Mouse (Mus musculus): ENCODE measurements around the gene Nxn. TPM values are rescaled to one million over a fixed set of nuclear protein-coding genes. Genes with fewer than 3 reads are reported as not detected.

Nxn gene
- polyA plus RNA-seq, 1 experiment: 135 TPM

DNA sequence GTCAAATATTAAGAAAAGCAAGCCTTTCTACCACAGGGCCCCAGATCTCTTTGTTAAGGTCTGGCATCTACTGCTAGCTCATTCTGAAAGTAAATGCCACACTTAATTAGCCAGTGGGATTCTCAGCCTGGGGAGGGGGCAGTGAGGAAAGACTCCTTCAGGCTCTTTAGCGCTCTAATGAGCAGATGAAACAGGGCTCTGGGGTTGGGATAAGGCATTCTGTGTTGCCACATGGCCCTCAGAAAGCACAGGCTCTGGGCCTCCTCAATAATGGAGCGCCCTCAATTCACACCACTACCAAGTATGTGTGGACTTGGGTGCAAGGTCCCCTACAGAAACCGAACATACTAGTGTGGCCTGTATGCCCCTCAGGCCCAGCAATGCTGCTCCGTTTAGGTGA is 13.9 kb downstream of the Nxn start:
- Histone ChIP-seq H3K4me3 (ENCODE audit: insufficient read depth, low read length) (no peak overlapping the region), H3K4me1 (ENCODE audit: control insufficient read depth, insufficient read depth, low read length) (0 out of 2 replicates have a peak, but pooled peaks cover 5% of the 10 kb centered on the region)
- TF ChIP-seq POLR2A (IDR thresholded peaks at IDR 0.05; ENCODE audit: low read depth, low read length) (no peak), CTCF (IDR thresholded peaks at IDR 0.05; ENCODE audit: borderline replicate concordance, insufficient read depth, low read length) (no peak)

DNA sequence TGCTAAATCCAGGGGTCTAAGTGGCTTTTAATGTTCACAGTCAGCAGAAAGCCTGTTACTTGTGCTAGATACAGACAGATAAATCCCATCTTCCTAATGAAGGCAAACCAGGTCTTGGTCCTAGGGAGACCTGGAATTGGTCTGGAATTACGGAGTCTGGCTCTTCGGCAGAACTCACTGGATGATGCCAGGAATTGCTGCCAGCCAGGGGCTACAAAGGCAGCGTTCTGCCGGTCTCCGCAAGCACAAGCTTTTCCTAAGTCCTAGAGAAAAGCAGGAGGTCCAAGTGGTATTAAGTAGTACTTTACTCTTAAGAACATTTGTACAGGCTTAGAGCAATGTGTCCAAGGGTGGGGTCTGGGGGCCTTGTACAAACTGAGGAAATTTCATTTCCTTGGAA is 14.6 kb downstream of the Nxn start:
- Histone ChIP-seq H3K27ac (ENCODE audit: insufficient read depth, low read length) (no peak overlapping the region; the same call in 1 of the 2 replicates), H3K4me3 (ENCODE audit: insufficient read depth, low read length) (no peak overlapping the region), H3K4me1 (ENCODE audit: control insufficient read depth, insufficient read depth, low read length) (0 out of 2 replicates have a peak, but pooled peaks cover 5% of the 10 kb centered on the region)
- TF ChIP-seq CTCF (IDR thresholded peaks at IDR 0.05; ENCODE audit: borderline replicate concordance, insufficient read depth, low read length) (no peak), POLR2A (IDR thresholded peaks at IDR 0.05; ENCODE audit: low read depth, low read length) (no peak)

More for the DNA sequence above, 13.9 kb downstream of the Nxn start:
- H3K27ac ChIP-seq (ENCODE audit: insufficient read depth, low read length): no peak overlapping the region

DNA sequence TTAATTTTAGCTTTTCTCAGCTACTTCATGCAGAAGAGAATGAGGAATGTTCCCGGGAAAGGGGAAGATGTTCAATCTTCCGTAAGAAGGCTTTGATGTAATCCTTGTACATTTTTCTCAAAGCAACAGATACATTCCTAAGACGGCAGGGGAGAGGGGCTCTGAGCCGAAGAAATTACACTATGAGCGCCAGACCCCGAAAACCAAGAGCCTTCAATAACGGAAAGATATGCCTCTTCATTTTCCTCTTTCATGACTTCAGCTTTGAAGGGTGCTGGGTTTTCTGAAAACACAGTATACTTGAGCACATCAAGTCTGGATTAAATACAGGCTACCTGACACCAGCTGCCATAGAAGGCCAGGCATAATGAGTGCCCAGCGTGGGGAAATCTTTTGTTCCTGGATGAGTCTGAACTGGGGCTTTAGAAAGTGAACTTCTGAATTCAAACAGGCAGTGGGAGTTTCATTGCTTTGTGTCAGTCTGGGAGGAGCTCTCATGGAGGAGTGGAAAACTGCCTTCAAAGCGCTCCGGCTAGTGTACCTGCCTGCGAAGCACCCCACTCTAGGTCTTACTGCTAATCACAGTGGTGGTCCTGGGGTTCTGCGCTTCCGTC is 16.1 kb downstream of the Nxn start:
- 0 out of 2 replicates have a peak, but pooled peaks cover 5% of the 10 kb centered on the region for H3K4me1 ChIP-seq (ENCODE audit: control insufficient read depth, insufficient read depth, low read length)
- H3K4me3 ChIP-seq (ENCODE audit: insufficient read depth, low read length): no peak overlapping the region
- H3K27ac ChIP-seq (ENCODE audit: insufficient read depth, low read length): no peak overlapping the region
- TF ChIP-seq CTCF (IDR thresholded peaks at IDR 0.05; ENCODE audit: borderline replicate concordance, insufficient read depth, low read length): no peak
- TF ChIP-seq POLR2A (IDR thresholded peaks at IDR 0.05; ENCODE audit: low read depth, low read length): no peak

DNA sequence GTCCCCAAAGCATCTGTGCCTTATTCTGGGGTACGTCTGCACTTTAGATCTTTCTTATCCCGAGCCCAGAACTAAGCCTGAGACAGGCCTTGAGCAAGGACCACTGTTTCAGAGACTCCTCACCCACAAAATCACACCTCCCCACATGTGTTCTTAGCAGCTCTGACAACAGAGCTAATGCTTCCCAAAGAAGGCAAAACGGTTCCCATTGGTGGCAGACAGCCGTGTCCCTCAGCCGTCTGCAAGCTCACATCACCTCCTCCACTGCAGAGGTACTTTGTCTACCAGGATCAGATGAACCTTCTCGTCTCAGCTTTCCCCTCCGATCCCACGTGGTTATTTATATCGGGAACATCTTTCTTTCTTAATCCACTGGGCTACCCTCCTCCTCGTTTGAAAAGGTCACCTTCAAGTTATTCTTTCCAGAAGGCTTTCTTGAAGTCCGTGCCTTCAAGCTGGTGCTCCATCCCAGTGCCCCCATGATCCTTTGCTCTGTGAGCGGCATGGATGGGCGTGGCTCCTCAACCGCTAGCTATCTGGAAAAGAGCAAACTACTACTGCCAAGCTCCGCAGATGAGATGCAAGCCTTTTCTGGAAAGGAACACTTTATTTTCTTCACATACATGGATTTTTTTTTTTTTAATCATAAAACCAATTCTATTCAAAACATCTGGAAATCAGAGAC is 17.6 kb downstream of the Nxn start:
- no peak for TF ChIP-seq POLR2A (IDR thresholded peaks at IDR 0.05; ENCODE audit: low read depth, low read length)
- no peak for TF ChIP-seq CTCF (IDR thresholded peaks at IDR 0.05; ENCODE audit: borderline replicate concordance, insufficient read depth, low read length)
- no peak overlapping the region for H3K27ac ChIP-seq (ENCODE audit: insufficient read depth, low read length)
- H3K4me3 ChIP-seq (ENCODE audit: insufficient read depth, low read length): no peak overlapping the region
- peaks cover 14% of the 10 kb centered on the region; the same call in 1 of the 2 replicates for H3K4me1 ChIP-seq (ENCODE audit: control insufficient read depth, insufficient read depth, low read length)

DNA sequence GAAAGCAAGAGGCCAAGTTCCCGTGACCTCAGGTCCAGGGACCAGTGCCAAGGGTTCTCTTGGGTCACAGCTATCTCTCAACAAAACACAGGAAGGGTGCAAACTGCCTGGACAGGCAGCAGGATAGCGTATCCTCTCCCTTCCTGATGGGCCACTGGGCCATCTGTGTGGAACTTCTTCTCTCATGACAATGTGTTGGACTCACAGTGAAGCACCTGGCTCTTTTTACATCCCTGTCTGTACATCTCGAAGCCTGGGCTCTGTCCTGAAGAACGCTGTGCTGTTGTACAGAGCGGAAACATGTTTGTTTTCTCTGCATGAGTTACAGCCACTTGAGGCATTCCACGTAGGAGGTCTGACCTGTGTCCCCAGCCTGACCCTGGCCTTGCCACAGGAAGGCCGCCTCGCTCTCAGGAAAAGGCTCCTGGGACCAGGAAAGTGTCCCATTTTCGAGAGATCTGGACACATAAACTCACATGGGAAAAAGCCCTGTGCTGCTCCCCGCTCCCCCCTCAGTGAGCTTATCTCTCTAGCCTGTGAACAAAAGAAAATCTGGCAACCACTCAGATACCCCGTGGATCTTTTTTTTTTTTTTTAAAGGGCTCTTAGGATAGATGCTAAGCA is 18.9 kb downstream of the Nxn start:
- H3K4me1 ChIP-seq (ENCODE audit: control insufficient read depth, insufficient read depth, low read length): peaks cover 18% of the 10 kb centered on the region
- H3K4me3 ChIP-seq (ENCODE audit: insufficient read depth, low read length): no peak overlapping the region
- no peak overlapping the region for H3K27ac ChIP-seq (ENCODE audit: insufficient read depth, low read length)
- TF ChIP-seq CTCF (IDR thresholded peaks at IDR 0.05; ENCODE audit: borderline replicate concordance, insufficient read depth, low read length) (no peak), POLR2A (IDR thresholded peaks at IDR 0.05; ENCODE audit: low read depth, low read length) (no peak)

DNA sequence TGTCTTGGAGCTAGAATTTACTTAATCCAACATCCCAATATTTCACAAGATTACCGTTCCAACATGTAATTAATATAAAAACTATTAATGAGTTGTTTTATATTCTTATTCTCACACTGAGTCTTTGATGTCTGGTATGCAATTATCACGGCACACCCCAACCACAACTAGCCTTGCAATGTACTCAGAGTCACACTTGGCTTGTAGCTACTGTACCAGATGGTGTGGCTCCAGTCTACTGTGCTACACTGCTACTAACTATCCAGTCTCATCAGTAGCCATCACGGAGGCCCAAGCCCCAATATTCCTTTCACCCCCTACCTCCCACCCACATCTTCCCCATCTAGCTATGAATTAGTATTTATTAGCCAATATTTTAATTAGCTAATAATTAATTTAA is 22.5 kb downstream of the Nxn start:
- Histone ChIP-seq H3K4me1 (ENCODE audit: control insufficient read depth, insufficient read depth, low read length) (peaks cover 38% of the 10 kb centered on the region), H3K27ac (ENCODE audit: insufficient read depth, low read length) (peak overlapping the region; percentile 28; the same call in 1 of the 2 replicates), H3K4me3 (ENCODE audit: insufficient read depth, low read length) (no peak overlapping the region)
- no peak for TF ChIP-seq CTCF (IDR thresholded peaks at IDR 0.05; ENCODE audit: borderline replicate concordance, insufficient read depth, low read length)
- no peak for TF ChIP-seq POLR2A (IDR thresholded peaks at IDR 0.05; ENCODE audit: low read depth, low read length)

DNA sequence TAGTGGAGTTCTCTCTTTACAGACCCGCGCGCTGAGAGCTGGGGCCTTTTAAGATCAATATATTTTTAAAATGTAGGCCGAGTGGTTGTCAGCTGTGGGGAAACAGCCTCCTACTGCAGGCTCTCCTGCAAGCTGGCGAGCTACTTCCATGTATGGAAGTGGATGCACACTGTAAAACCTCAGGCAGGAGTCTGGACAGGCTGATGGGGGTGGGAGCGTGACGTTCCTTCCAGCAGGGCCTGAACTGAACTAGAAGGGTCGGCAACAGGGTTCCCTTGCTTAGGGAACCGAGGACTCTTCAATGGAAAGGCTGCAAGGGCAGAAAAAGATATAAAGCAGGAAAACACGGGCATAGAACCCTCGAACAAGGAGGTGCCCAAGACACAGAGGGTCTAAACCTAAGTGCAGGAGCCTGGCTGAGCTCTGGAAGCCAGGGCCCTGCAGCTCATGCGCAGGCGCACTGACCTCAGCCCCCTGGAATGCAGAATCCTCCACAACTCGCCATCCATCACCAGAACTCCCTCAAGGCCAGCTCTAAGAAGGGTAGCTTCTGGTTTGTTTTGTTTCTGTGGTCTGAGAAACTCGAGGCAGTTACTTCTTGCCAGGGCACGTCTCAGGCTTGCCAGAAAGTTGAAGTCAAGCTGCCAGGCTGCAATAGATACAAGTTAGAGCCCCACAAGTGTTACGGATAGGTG is 24.3 kb downstream of the Nxn start:
- no peak for TF ChIP-seq CTCF (IDR thresholded peaks at IDR 0.05; ENCODE audit: borderline replicate concordance, insufficient read depth, low read length)
- no peak for TF ChIP-seq POLR2A (IDR thresholded peaks at IDR 0.05; ENCODE audit: low read depth, low read length)
- peaks cover 32% of the 10 kb centered on the region for H3K4me1 ChIP-seq (ENCODE audit: control insufficient read depth, insufficient read depth, low read length)
- no peak overlapping the region for H3K4me3 ChIP-seq (ENCODE audit: insufficient read depth, low read length)
- peak overlapping the region; percentile 98 for H3K27ac ChIP-seq (ENCODE audit: insufficient read depth, low read length)

DNA sequence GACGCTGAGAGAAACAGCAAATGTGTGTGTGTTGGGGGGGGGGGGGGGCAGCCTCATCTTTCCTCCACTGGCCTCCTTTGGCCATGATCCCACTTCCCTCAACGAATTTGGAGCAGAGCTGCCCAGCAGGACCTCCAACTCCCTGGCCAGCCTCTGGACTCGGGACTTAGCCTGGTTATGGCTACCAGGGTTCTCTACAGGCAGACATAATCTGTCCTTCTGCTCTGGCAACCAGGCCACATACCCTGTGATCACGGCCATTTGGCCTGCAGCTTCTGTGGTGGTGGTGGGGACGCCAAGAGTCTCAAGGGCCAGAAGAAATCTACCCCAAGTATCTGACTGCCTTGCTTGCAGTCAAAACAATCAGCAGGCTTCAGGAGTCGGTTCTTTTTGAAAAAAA is 26.4 kb downstream of the Nxn start:
- peak overlapping the region; percentile 28; the same call in 1 of the 2 replicates for H3K27ac ChIP-seq (ENCODE audit: insufficient read depth, low read length)
- TF ChIP-seq CTCF (IDR thresholded peaks at IDR 0.05; ENCODE audit: borderline replicate concordance, insufficient read depth, low read length): no peak
- TF ChIP-seq POLR2A (IDR thresholded peaks at IDR 0.05; ENCODE audit: low read depth, low read length): no peak

DNA sequence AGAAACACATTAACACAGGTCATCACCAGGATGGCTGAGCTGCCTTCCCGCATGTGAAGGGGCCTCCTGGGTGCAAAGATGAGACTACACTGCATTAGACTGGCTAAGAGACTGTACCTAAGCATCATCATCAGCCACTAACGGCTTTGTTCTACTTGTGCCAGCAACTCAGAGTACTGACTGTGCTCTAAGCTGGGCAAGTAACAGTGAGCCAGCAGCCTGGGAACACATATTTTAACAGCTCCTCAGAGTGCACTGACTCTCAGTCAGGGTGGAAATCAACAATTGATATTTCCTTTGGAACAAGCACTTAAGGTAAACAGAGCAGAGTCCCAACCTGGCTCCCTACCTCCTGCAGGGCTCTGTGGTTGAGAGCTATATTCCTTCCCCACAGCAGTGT is 26.8 kb downstream of the Nxn start:
- Histone ChIP-seq H3K27ac (ENCODE audit: insufficient read depth, low read length) (peak overlapping the region; percentile 2; the same call in 1 of the 2 replicates), H3K4me1 (ENCODE audit: control insufficient read depth, insufficient read depth, low read length) (peaks cover 27% of the 10 kb centered on the region)
- TF ChIP-seq POLR2A (IDR thresholded peaks at IDR 0.05; ENCODE audit: low read depth, low read length): no peak
- TF ChIP-seq CTCF (IDR thresholded peaks at IDR 0.05; ENCODE audit: borderline replicate concordance, insufficient read depth, low read length): no peak

More for the DNA sequence above, 26.4 kb downstream of the Nxn start:
- peaks cover 31% of the 10 kb centered on the region for H3K4me1 ChIP-seq (ENCODE audit: control insufficient read depth, insufficient read depth, low read length)
- H3K4me3 ChIP-seq (ENCODE audit: insufficient read depth, low read length): no peak overlapping the region

More for the DNA sequence above, 26.8 kb downstream of the Nxn start:
- no peak overlapping the region for H3K4me3 ChIP-seq (ENCODE audit: insufficient read depth, low read length)

Data from embryonic fibroblast, embryonic 13.5 days (primary cell).